Mouse (Mus musculus): Measurements from ENCODE around the gene Zfand3.

The Zfand3 gene

GRCm38 (mm10) chr17:30255928-30256560 lies 251.5 kb downstream of the Zfand3 start:
- in situ Hi-C loops (cut with MboI; ENCODE audit: low sequenced_read_pairs): no loop called here

GRCm38 (mm10) chr17:30258480-30258879 lies 253.9 kb downstream of the Zfand3 start:
- in situ Hi-C loops (cut with MboI; ENCODE audit: low sequenced_read_pairs): no loop called here

- in situ Hi-C loops (cut with MboI; ENCODE audit: low sequenced_read_pairs): no loop called here
Observed at GRCm38 (mm10) chr17:30259938-30260337, 255.4 kb downstream of the Zfand3 start.

All from CH12F3 (cell line).